Mouse (Mus musculus): Measurements from ENCODE around the gene Kcnh7. TPM values are rescaled to one million over a fixed set of nuclear protein-coding genes. Genes with fewer than 3 reads are reported as not detected.
A peak's percentile ranks its signal among the peaks of the same experiment; 100 is the strongest.

Gene Kcnh7
- total RNA-seq, 1 experiment from 2014 or later: not detected

DNA sequence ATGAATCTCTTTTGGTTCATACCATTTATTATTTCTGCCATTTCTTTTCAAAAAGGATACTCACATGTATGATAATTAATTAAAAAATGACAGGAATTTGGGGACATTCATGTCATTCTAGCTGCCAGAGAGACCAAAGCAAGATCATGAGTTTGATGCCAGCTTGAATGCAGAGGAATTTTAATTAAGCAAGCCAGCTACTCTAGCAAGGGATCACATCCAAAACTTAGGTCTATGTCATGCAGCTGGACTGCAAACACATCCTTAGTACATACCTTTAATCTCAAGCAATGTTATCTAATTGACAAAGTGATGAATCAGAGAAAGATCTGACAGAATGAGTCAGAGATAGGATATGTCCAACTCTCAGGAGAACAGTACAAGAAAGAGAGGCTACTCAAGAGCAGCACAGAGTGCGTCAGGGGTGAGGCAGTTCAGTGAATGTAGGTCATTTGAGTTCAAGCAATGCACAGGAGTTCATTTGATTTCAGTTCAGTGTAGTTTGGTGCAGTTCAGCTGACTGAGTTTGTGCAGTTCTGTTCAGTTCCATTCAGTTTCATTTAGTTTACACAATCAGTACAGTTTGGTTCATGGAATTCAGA, 248.7 kb downstream of the Kcnh7 start:
- DNase-seq: no peak

DNA sequence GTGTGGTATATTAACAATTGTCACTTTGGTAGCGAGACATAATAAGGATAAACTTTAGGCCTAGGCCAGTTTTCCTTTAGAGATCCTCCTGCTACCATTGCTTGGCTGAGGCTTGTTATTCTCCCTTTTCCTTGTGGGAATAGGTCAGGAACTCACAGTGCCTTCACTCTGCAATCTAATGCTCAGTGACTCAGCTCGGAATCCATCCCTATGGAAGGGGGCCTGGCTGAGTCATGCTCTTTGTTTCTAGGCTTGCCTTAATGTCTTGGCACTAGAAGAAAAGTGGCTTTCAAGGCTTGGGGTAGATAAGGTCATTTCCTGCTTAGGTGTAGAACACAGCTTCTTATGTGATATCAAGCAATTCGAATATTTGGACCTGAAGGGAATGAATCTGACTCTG, 255.6 kb downstream of the Kcnh7 start:
- DNase-seq: peak; percentile 2

DNA sequence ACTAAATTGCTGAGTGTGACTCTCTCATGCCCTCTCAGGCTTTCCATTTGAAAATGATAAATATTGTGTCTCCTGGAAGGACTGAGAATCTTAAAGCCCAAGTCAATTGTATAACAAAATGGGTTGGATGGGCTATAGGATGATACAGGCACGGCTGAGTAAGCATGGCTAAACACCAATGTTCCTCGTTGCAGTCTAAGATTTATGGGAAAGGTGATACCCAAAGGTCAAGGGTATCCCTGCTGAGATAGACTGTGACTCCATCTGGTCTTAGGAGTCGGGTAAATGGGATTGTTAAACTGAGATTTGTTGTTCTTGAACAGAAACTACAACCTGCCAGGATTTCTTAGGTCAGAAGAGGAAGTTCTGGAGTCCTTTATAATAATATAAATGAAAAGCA, 256.0 kb downstream of the Kcnh7 start:
- no peak for DNase-seq

DNA sequence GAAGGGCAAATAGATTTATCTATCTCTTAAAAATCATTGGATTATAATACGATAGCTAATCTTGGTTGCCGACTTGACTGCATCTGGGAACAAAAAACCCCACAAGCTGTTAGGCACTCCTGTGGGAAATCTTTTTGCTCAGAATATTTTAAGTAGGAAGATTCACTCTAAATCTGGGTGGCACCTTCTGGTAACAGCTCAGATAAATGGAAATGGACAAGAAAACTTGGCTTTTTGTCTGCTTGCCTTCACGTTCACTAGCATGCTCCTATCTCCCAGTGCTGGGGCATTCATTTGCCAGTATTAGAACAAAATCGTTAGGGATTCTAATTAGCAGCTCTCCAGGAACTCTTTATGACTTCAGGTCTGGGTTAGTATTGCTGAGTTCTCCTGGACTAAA, 260.3 kb downstream of the Kcnh7 start:
- no peak for DNase-seq

DNA sequence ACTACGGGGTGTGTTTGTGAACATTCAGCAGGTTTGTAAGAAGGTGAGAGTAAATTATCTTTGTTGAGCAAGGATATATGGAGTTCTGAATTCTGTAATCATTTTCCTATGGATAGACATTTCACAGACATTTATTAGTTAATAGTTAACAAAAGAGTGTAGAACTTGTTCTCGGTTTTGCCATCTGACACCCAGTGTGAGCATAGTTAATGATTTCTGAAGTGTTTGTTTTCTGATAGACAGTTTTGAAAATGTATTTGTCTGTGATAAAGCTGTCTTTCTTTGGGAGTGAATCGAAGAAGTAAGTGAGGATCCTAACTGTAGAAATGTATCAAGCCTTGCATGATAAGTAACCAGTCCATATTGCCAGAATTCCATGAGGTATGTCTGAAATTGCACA, 276.4 kb downstream of the Kcnh7 start:
- no peak for DNase-seq

DNA sequence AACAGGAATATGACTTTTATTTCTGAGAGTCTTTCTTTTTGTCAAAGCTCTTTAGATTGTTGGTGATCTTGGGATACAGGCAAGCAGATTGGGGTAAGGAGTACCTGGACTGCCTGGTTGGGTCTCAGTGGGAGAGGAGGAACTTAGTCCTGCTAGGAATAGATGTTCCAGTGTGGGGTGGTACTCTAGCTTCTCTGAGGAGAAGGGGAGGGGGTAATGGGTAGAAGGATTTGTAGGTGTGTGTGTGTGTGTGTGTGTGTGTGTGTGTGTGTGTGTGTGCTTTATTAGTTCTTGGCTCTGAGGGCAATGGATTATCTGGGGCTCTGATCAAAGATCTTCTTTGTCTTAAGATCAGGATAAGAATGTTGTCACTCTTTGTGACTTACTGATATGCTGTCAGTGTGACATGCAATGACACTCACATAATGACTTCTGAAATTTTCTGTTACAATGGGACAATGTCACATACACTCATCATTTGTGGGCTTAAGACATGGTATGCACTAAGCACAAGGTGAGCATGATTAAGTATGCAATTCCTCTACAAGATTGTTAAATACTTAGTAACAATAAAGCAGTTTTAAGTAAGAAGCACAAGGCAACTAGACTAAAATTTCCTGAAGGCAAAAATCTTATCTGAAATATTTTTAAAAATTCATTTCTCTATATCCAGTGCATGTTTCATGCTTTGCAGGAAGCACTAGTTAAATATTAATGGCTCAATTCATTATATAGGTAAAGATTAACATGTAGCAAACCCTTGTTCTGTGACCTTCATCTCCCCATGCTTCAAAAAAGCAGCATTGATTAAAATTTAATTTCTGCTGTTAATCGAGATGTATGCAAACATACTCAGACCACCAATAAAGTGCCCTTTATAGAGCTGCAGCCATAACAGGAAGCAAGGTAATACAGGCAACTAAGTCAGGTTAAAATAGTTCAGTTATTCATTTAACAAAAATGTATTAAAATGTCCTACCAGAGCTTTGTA, 281.4 kb downstream of the Kcnh7 start:
- no peak for DNase-seq

DNA sequence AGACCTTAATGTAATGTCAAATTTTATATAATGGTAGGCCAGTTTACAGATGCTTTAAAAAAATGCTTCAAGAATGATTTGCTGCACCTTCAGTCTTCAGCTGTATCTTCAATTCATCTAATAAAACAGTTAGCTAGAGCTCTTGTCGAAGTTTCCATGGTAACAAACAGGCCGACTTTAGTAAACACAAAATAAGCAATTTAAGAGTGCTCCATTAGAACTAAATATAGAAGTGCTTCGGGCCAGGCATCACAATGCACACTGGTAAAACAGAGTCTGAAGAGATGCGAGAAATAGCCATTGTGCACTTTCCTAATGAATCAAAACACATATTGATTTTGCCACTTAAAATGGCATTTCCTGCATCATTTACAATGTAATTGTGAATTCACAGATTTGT, 305.3 kb downstream of the Kcnh7 start:
- DNase-seq: no peak

DNA sequence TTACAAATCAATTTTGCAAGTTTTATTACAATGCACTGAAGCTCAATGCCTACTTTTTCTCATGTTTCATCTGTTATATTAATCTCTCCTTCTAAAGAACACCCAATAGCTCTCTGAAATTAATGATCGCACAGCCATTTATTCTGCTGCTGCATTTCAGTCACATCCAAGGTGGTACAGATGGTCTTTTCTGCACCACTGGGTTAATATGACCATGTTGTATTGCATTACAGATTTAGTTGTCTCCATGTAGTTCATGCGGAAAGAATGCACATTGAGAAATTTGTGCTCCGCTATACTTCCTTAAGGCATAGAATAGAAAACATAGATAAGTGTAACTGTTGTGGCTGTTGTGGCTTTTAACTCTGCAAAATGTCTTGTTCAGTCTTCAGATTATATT, 328.7 kb downstream of the Kcnh7 start:
- no peak for DNase-seq

DNA sequence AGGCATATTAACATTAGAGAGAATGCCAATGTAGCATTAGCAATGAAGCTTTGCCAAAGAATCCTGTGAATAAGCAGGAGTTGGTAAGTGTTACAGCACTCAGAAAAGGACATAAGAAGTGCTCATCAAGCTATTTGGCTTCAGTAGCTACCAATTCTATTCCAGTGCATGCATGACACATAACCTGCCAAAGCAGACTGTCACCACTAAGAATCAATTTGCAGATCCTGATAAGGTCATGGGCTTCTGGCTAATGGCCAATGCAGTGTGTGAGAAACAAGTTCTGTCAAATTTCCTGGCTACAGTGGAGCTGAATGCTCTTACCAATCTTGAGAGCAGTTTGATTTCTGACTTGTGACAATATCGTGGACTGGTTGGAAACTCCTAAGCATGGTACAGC, 341.5 kb downstream of the Kcnh7 start:
- no peak for DNase-seq

DNA sequence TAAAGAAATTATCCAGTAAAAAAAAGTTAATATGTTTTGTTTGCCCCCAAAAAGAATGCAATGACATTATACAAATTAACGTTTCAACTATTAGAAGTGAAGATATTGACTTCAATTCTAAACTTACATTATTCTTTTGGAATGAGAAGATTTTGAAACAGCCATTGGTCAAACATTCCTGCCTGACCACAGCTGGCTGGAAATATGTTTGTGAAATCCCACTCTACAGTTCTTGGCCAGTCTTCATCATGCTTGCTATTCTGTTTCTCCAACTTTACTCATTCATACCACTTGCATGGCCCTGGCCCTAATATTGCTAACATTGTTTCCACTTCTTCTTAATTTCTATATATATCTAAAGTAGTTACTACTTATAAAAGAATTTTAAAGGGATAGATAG, 349.8 kb downstream of the Kcnh7 start:
- no peak for DNase-seq

DNA sequence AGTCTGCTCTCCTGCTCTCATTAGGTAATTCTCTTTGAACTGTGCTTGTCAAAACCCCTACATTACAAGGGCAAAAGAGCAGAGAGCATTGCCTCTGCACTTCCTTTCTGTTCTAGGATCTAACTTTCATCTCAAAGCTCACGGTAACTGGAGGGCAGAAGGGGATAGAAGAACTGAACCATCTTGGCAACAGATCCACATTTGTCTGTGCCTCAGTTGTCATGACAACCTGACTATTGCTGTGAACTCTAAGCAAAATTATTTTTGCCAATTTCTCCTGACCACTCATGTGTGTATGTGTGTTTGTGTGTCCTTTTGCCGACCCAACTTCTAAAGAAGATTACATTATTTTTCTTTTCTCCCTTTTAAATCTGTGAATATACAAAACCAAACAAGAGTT, 364.9 kb downstream of the Kcnh7 start:
- DNase-seq: no peak

DNA sequence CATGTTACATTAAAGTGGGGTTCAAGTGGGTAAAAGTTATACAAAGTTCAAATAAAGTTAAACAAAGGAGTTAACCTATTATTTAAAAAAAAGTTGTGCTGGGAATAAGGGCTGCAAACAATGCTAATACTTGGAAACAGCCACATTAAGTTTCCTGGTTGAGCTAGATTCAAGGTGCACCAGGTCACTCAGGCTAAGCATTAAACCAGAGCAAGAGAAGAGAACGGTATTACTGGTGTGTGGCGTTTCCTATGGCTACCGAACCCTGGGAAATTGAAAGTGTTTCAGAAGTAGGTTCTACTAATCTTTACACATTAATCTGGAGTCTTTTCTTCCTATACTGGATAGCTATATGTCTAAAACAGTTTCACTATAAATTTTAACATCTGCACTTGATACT, 368.1 kb downstream of the Kcnh7 start:
- no peak for DNase-seq

DNA sequence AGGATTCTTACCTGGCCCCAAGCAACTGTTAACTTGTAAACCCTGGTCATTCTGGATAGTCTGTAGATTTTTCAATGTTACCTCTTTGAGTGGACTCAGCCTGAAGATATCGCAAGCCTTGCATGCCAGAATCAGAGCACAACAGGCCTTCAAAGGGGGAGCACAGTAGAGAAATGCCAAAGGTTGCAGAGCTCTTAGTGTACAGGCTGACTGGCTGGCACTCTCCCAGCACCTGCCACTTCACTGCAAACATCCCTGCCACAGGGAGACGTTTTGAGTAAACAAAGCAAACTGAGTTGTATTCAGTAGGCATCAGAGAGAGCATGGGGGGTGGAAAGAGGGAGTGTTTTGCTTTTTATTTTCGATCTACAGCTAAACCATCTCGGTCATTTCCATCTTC, 375.3 kb downstream of the Kcnh7 start:
- DNase-seq: peak; percentile 23

DNA sequence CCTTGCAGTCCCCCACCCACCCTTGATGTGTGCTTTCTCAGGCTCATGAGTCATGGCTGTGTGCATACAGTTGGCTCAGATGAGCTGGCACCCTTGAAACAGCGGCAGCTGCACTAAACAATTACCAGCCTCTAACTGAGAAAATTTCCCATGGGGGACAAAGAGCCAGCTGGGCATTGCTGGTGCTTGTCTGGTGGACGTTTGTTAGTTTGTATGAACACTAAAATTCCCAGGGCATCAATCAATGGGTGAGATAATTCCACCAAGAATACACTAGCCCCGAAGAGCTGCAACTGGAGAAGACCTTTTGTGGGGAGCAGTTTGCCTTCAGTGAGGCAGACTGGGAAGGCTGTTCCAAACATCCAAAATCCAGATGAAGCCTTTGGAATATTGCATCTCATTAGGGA, 376.6 kb downstream of the Kcnh7 start:
- no peak for DNase-seq

DNA sequence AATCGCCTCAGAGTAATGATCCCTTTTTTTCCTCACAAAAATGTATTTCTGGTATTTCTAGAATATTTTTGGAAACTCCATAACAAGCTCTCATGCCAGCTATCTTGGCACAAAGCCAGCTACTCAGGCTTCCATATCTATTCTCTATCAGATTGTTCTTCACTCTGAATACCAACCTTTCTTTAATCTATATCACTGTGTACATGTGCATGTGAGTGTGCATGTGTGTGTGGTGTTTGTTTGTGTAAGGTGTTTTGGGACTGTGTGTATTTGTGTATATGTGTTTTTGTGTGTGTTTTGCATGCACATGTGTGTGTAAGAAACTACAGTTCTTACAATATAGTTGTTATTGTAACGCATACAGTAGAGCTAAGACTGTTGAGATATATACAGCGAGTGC, 377.2 kb downstream of the Kcnh7 start:
- DNase-seq: no peak

DNA sequence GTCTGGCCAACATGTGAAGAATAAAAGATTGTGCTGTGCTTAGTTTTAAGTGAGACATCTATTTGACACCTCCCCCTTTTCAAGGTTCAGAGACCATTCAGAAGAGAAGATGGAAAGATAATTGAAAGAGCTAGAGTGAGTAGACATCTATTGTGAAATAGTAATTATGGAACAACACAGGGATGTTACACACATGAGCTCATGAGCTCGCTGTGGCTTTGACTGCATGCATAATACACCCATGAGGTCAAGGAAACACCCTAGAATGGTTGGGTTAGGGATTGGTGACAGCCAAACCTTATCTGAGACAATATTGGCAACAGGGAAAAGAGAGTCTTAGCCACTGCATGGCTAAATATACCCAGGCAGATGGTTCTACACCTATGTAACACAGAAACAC, 380.1 kb downstream of the Kcnh7 start:
- no peak for DNase-seq

DNA sequence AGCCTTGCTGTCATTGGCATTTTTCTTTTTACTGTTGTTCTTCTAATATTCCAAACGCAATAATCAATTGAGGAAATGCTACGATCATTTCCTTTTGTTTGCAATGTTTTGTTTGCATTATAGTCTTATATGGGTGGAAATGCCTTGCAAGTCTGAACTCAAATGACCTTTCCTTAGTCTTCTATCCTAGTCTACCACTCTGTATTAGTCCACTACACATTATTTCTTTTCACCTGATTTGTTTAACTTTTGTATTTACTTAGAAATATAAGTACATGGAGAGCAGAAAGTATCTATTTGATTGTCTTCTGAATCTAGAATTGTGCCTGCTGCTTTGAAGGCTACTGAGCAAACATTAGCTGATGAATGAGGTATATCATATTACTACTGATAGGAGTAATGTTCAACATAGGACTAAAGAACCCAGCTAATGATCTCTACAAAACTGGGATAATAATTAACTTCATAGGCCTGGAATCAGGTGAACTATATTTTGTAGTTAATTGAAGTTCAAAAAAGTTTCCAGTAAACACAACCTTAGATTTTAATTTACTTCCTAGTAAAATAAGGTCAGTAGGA, 399.5 kb downstream of the Kcnh7 start:
- DNase-seq: no peak

DNA sequence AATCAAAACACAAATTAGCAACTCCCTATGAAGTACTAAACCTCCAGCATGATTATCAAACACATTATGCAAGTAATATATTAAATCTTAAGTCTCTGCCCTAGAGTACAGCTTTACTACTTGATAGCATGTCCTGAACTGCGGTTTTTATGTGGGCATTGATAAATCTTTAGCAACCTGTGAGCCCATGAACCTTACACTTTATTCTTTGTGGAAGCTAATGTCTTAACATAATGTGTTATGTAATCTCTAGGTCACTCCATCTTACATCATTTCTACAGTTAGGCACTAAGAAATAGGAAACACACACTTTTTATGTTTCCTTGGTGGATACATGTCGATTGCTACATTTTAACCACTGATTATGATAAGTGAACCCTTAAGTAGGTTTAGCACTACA, 437.8 kb downstream of the Kcnh7 start:
- no peak for DNase-seq

DNA sequence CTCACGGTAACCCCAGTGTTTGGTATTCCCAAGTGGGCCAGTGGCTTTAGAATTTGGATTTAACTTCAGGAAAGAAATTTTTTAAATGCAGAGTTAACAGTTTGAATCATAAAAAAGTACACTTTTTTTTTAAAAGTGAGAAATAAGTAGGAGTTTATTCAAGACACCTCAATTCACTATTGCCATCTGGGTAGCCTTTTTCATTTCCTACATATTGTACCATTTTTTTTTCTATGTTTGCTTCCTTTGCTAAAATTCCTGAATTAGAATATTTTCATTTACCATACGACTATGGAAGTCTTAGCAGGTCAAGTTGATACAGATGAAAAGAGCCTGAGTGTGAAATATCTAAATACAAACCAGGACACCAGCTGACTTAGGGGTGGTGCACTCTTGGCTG, 441.0 kb downstream of the Kcnh7 start:
- no peak for DNase-seq

DNA sequence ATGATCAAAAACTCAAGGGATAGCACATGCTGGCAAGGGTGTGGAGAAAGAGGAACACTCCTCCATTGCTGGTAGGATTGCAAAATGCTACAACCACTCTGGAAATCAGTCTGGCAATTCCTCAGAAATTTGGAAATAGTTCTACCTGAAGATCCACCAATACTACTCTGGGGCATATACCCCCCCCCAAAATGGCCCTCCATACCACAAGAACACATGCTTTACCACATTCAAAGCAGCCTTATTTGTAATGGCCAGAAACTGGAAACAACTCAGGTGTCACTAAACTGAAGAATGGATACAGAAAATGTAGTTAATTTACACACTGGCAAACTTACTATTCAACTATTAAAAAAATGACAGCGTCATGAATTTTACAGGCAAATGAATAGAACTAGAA, 453.4 kb downstream of the Kcnh7 start:
- no peak for DNase-seq

DNA sequence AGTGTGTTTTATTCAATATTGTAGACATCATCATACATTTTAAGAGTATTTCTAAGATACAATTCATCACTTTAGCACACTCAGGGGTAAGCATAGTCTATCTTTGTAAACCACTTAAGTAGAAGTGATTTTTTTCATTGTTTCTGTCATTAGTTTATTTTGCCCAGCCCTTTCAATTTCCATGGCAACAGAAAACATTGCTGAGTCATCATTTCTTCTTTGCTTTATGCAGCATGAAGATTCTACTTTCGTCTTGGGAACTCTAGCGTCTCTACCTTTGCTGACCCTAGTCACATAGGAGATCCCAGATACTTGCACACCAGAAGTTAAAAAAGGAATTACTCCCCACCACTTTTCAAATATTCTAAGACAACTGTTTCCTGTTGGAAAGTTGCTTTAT, 456.4 kb downstream of the Kcnh7 start:
- no peak for DNase-seq

DNA sequence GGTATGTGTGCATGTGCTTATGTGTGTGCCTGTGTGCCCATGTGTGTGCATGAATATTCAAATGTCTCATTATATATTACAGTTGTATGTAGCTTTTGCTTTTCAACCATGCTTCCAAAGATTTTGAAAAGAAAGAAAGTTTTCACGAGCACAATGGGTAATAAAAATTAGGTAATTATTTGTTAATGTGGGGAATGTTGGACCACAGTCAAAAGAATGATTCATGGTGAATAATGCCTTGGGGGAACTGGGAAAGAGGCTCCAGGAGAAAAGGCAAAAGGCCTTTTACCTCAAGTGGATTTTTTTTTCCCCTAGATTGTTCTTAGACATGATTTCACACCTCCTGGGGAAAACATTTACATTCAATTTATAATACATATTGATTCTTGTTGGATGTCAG, 458.1 kb downstream of the Kcnh7 start:
- DNase-seq: no peak

DNA sequence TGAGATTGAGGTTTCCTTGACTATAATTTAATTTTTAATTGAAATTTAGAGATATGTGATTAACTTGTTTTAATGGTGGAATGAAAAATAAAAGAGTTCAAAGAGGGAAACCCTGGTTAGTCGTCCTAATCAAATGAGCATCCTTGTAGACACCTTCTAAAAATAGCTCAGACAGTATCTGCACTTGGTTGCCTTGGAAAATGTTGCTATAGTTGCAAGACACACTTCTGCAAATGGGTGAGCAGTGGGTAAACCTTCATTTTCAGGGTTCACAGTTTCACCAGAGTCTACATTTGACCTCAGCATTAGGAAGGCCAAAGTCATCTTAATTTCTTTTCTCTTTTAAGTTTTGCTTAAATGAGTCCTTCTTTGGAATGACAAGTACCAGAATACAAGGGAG, 465.7 kb downstream of the Kcnh7 start:
- DNase-seq: no peak

DNA sequence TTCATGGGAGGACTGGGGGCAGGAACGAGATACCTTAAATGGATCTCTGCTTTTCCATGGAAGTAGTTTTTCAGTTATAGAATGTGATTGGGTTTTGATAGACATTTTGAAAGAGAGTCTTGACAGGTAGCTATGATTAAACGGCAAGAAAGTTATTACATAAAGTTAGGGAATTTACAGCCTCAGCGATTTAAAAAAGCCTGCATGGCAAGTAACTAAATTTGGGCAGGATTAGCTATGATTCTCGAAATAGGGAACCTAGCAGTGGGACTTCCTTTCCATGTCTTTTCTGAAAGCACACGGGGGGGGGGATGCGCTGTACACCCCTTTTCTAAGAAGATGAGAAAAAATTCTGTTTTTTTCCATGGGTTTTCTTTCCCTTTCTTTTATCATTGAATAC, 466.8 kb downstream of the Kcnh7 start:
- no peak for DNase-seq
